Mouse (Mus musculus) ES-E14 (cell line): ENCODE measurements around the gene Yars. TPM values are rescaled to one million over a fixed set of nuclear protein-coding genes. Genes with fewer than 3 reads are reported as not detected.
"Not testable (repeated sequence)": the region's sequence is repeated elsewhere in the genome, so short reads cannot be mapped to it uniquely, and the experiment has no call there.

Experiments
- DNase-seq: peaks from one replicate; pipeline ENCODE4 v3.0.0-alpha.2; 2013; ENCODE audit warnings: low read depth, low spot score
- H3K27ac ChIP-seq: 2 replicates; pipeline ENCODE4 v1.5.1; 2012; ENCODE audit warnings: low read depth, mild to moderate bottlenecking, low read length, moderate library complexity, mixed read lengths; ENCODE audit not compliant: poor library complexity, insufficient read depth, severe bottlenecking
- H3K36me3 ChIP-seq: 2 replicates; pipeline ENCODE4 v1.6.1; 2012; ENCODE audit warnings: mild to moderate bottlenecking, low read length, moderate library complexity, mixed read lengths; ENCODE audit not compliant: control insufficient read depth, poor library complexity, insufficient read depth, severe bottlenecking
- H3K4me1 ChIP-seq, 2 experiments: fragments of 150-350 bp in 1 of 2; sonication (generic) in 1 of 2; 2 replicates each; pipeline ENCODE4 v1.6.1; 2012; ENCODE audit warnings: low read length in 2 of 2, mild to moderate bottlenecking in 1 of 2, mixed read lengths in 1 of 2; ENCODE audit not compliant: control insufficient read depth in 2 of 2, insufficient read depth in 2 of 2, poor library complexity in 1 of 2
- H3K4me3 ChIP-seq, 2 experiments: fragments of 150-350 bp in 1 of 2; sonication (generic) in 1 of 2; 2 replicates each; pipeline ENCODE4 v1.5.1; 2012; ENCODE audit warnings: low read length in 2 of 2, low read depth in 1 of 2, mild to moderate bottlenecking in 1 of 2, mixed read lengths in 1 of 2; ENCODE audit not compliant: insufficient read depth in 1 of 2, poor library complexity in 1 of 2, severe bottlenecking in 1 of 2
- H3K9ac ChIP-seq: 2 replicates; pipeline ENCODE4 v1.6.1; 2012; ENCODE audit warnings: low read depth, mild to moderate bottlenecking, low read length, mixed read lengths; ENCODE audit not compliant: poor library complexity, insufficient read depth, severe bottlenecking
- H3K9me3 ChIP-seq: fragments of 150-350 bp; sonication (generic); 2 replicates; pipeline ENCODE4 v1.6.1; 2012; ENCODE audit warnings: low read depth, mild to moderate bottlenecking, low read length; ENCODE audit not compliant: control insufficient read depth, insufficient read depth
- CHD2 ChIP-seq: IDR thresholded peaks from 2 replicates; pipeline ENCODE4 v1.6.1; 2014; ENCODE audit warnings: mild to moderate bottlenecking, low read depth, low read length, inconsistent platforms
- HCFC1 ChIP-seq: IDR thresholded peaks from 2 replicates; pipeline ENCODE4 v1.6.1; 2012; ENCODE audit warnings: low read length, inconsistent platforms, borderline replicate concordance; ENCODE audit not compliant: insufficient read depth
- MAFK ChIP-seq: IDR thresholded peaks from 2 replicates; pipeline ENCODE4 v1.6.1; 2014; ENCODE audit warnings: mild to moderate bottlenecking, low read depth, low read length, inconsistent platforms; ENCODE audit not compliant: insufficient read depth
- ZC3H11A ChIP-seq: IDR thresholded peaks from 2 replicates; pipeline ENCODE4 v1.6.1; 2012; ENCODE audit warnings: low read depth, mild to moderate bottlenecking, inconsistent platforms, low read length, borderline replicate concordance
- ZNF384 ChIP-seq: IDR thresholded peaks from 2 replicates; pipeline ENCODE4 v1.6.1; 2012; ENCODE audit warnings: low read depth, low read length, inconsistent platforms
- in situ Hi-C, 2 experiments: fragments of 600-800 bp; cut with MboI; formaldehyde crosslinking; loops; one replicate each; pipeline ENCODE4 v1.15.1; 2025; ENCODE audit warnings: low sequenced_read_pairs in 2 of 2, inconsistent platforms in 1 of 2; ENCODE audit not compliant: unreplicated experiment in 2 of 2
- total RNA-seq: library from RNA; depleted of rRNA; stranded (reverse); fragments of 300-350 nt; gene quantifications from 2 replicates; pipeline ENCODE4 v1.2.3, GENCODE M21; 2012

The Yars gene
- total RNA-seq, 1 experiment: 125 TPM

DNA sequence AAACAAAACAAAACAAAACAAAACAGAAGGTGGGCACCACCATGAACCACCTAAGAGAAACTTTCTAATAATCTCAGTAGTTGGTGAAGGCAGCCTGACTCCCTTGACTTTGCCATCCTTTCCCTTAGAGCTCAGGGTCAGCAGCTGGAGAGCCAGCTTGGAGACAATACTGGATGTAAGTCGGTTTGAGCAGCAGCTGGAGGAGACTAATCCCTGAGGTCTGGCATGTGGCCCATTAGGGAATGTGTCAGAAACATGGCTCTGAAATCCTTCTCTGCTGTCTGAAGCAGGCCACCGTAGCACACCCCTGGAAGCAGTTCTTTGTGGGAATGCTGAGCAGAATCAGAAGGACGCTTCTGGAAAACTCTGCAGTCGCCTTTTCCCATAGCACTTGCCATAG is 21.9 kb downstream of the Yars start:
- H3K36me3 ChIP-seq: peaks cover 62% of the 10 kb centered on the region
- in situ Hi-C loops: no loop called here
- H3K9me3 ChIP-seq: no peaks in the 10 kb centered on the region
- no peak for TF ChIP-seq ZNF384
- no peak for TF ChIP-seq ZC3H11A
- TF ChIP-seq CHD2: no peak
- no peak for TF ChIP-seq MAFK
- TF ChIP-seq HCFC1: no peak
- H3K9ac ChIP-seq: no peak overlapping the region
- DNase-seq: no peak
- 0 out of 4 replicates have a peak, but pooled peaks cover 0 to 2% of the 10 kb centered on the region in 2 experiments for H3K4me1 ChIP-seq
- H3K4me3 ChIP-seq: no peak overlapping the region
- no peak overlapping the region for H3K27ac ChIP-seq

- H3K4me3 ChIP-seq, H3K9me3 ChIP-seq, in situ Hi-C loops, H3K9ac ChIP-seq, H3K27ac ChIP-seq, DNase-seq, H3K4me1 ChIP-seq: not testable (repeated sequence)
- peaks cover 67% of the 10 kb centered on the region for H3K36me3 ChIP-seq
Measured at GRCm38 (mm10) chr4:129212486-129212885, 22.9 kb downstream of the Yars start.

DNA sequence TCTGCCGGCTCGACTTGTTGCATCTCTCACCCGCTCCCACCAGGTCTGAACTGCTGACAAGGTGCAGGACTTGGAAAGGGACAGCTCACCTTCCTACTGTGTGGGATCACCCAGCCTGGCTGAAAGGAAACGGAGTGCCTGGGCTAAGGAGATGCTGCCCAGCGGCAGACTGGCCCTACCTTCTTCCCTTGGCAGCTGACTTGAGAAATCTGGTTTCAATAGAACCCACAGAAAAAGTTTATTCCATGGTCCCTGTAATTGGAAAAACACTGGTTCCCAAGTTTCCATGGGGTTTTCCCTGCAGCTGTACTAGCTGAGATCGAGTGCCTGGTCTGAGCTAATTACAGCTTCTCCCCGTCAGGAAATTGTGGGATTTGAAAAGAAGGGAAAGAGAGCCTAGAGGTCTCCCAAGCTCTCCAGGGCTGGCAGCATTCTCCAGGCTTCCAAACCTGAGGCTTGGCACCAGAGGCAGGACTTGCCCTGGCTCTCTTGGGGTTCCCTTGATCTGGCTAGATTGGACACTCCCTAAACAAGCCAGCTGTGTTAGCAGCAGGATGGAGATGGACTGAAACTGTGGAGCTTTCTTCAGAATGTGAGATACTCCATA is 29.1 kb downstream of the Yars start:
- DNase-seq: no peak
- peaks cover 82% of the 10 kb centered on the region for H3K36me3 ChIP-seq
- H3K9me3 ChIP-seq: no peaks in the 10 kb centered on the region
- H3K9ac ChIP-seq: no peak overlapping the region
- TF ChIP-seq CHD2: no peak
- no peak for TF ChIP-seq ZC3H11A
- TF ChIP-seq HCFC1: no peak
- TF ChIP-seq ZNF384: no peak
- no peak for TF ChIP-seq MAFK
- no peak overlapping the region; the same call in 1 of the 2 replicates for H3K27ac ChIP-seq
- in situ Hi-C loops: no loop called here
- H3K4me1 ChIP-seq: peaks cover 1 to 34% of the 10 kb centered on the region in 2 experiments; a peak in 2 of 4 replicates
- H3K4me3 ChIP-seq: no peak overlapping the region

- Histone ChIP-seq H3K27ac (no peak overlapping the region), H3K9ac (no peak overlapping the region)
- DNase-seq: no peak
Measured at GRCm38 (mm10) chr4:129219198-129219597, 29.6 kb downstream of the Yars start.

More at GRCm38 (mm10) chr4:129219198-129219597, 29.6 kb downstream of the Yars start:
- in situ Hi-C loops: no loop called here
- Histone ChIP-seq H3K36me3 (peaks cover 82% of the 10 kb centered on the region), H3K9me3 (no peaks in the 10 kb centered on the region), H3K4me1 (peaks cover 1 to 40% of the 10 kb centered on the region in 2 experiments; a peak in 2 of 4 replicates), H3K4me3 (no peak overlapping the region)
- no peak for TF ChIP-seq CHD2
- no peak for TF ChIP-seq ZNF384
- TF ChIP-seq HCFC1: no peak
- no peak for TF ChIP-seq ZC3H11A
- TF ChIP-seq MAFK: no peak
